ENCODE assay signal across 15 mouse cellular contexts in the genomic region with DNA sequence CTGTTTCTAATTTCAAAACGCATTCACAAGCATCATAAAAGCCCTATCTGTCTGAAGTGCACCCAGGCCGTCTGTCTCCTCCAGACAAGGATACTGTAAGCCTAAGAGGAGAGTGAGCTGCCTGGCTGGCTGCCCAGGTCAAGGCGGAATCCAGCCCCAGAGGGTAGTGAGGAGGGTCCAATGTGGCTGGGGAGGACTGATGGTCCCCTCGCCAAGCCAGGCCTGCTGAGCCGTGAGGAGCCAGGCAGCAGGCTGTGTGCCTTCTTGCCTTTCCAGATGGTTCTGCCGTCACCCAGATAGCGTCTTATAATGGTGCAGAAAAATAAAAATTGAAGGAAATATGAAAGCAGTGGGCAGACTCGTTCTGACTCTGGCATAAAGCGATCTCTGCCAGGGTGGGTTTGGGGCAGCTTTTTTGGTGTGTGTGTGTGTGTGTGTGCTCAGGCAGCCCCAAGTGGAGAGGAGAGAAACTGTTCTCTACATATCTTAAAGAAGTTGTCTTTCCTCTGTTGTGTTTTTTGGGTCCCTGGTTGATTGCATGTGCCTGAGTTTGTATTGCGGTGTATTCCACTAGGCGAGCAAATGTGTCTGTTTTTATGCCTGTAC.
DNase-seq lines count a peak whose midpoint lies in the region; ATAC-seq and TF ChIP-seq lines count a peak whose summit lies in the region.
"Had no signal": no experiment of that assay in that cellular context is flagged by ENCODE, and none has a peak within 500 bp of the region (broad histone marks: within the 10 kb centered on the region; RNA-seq: fewer than 3 reads in every experiment).

No protein-coding gene starts in this region.

- peak; percentile 26 for TF ChIP-seq CTCF in left cerebral cortex, adult 2 months (IDR thresholded peaks at IDR 0.05)

- no peaks in the 10 kb centered on the region for H3K27me3 ChIP-seq in forebrain, embryonic 14.5 days (replicated peaks; ENCODE audit: control insufficient read depth, insufficient read depth, low read length)
- H3K27me3 ChIP-seq in midbrain, embryonic 13.5 days: no peaks in the 10 kb centered on the region
- H3K27me3 ChIP-seq: embryonic facial prominence, embryonic 12.5 days; heart, embryonic 13.5 days; limb, embryonic 15.5 days had no signal

- H3K9me3 ChIP-seq in forebrain, embryonic 14.5 days (replicated peaks; ENCODE audit: control insufficient read depth, low read length): no peaks in the 10 kb centered on the region
- no peaks in the 10 kb centered on the region for H3K9me3 ChIP-seq in midbrain, embryonic 13.5 days
- H3K9me3 ChIP-seq: embryonic facial prominence, embryonic 12.5 days; heart, embryonic 13.5 days; limb, embryonic 15.5 days had no signal

- ATAC-seq in forebrain, embryonic 14.5 days: peak; percentile 46; the same call in 1 of the 2 replicates
- ATAC-seq in midbrain, embryonic 13.5 days: no peak
- ATAC-seq: Patski had no signal

- no peak overlapping the region for H3K4me2 ChIP-seq in forebrain, embryonic 14.5 days (ENCODE audit: low read length)
- H3K4me2 ChIP-seq in midbrain, embryonic 13.5 days (replicated peaks): no peak overlapping the region
- H3K4me2 ChIP-seq: embryonic facial prominence, embryonic 12.5 days; heart, embryonic 13.5 days; limb, embryonic 15.5 days; lung, embryonic 14.5 days had no signal

- intact Hi-C loops in left cerebral cortex, adult 2 months (cut with DNase I): no loop called here

- H3K4me1 ChIP-seq in forebrain, embryonic 14.5 days (ENCODE audit: control insufficient read depth, insufficient read depth, low read length): peaks cover 9% of the 10 kb centered on the region
- peaks cover 10% of the 10 kb centered on the region; the same call in 1 of the 2 replicates for H3K4me1 ChIP-seq in midbrain, embryonic 13.5 days (replicated peaks)
- H3K4me1 ChIP-seq: embryonic facial prominence, embryonic 12.5 days; heart, embryonic 13.5 days; limb, embryonic 15.5 days had no signal

- peak; percentile 11 to 37 for DNase-seq in cerebellum, postnatal 25 days
- no peak for DNase-seq in cerebellum, adult 11-12 months
- peak in 1 of 2 experiments; percentile 16 for DNase-seq in left cerebral cortex, adult 2 months (ENCODE audit: extremely low spot score in 1 of 2, low spot score in 2 of 2)
- no peak for DNase-seq in left cerebral cortex, adult 9 months (ENCODE audit: low spot score in 2 of 2)
- peak; percentile 60 for DNase-seq in forebrain, embryonic 14.5 days (ENCODE audit: low spot score)
- no peak for DNase-seq in urinary bladder, postnatal 25 days (ENCODE audit: low spot score)
- no peak for DNase-seq in natural killer cell, adult 2 months (ENCODE audit: low spot score in 2 of 2)
- DNase-seq: gastrocnemius, postnatal 36 days; layer of hippocampus, adult 9-11 months; lung, embryonic 14.5 days had no signal

- no peak overlapping the region for H3K4me3 ChIP-seq in left cerebral cortex, adult 2 months
- H3K4me3 ChIP-seq in forebrain, embryonic 14.5 days (ENCODE audit: low read depth, low read length): no peak overlapping the region
- no peak overlapping the region for H3K4me3 ChIP-seq in midbrain, embryonic 13.5 days (replicated peaks)
- H3K4me3 ChIP-seq: embryonic facial prominence, embryonic 12.5 days; heart, embryonic 13.5 days; limb, embryonic 15.5 days had no signal

- peak overlapping the region; percentile 6; the same call in 1 of the 2 replicates for H3K9ac ChIP-seq in forebrain, embryonic 14.5 days (ENCODE audit: low read length)
- no peak overlapping the region for H3K9ac ChIP-seq in midbrain, embryonic 13.5 days (replicated peaks)
- H3K9ac ChIP-seq: embryonic facial prominence, embryonic 12.5 days; heart, embryonic 13.5 days; limb, embryonic 15.5 days; lung, embryonic 14.5 days had no signal

- H3K36me3 ChIP-seq in forebrain, embryonic 14.5 days (ENCODE audit: control insufficient read depth, insufficient read depth, low read length): no peaks in the 10 kb centered on the region
- no peaks in the 10 kb centered on the region for H3K36me3 ChIP-seq in midbrain, embryonic 13.5 days
- H3K36me3 ChIP-seq: embryonic facial prominence, embryonic 12.5 days; heart, embryonic 13.5 days; limb, embryonic 15.5 days had no signal

- WGBS in forebrain, embryonic 14.5 days: 65% methylated on average over 11 of the region's 11 CpGs
- 75% methylated on average over 11 of the region's 11 CpGs for WGBS in midbrain, embryonic 13.5 days

- no peak overlapping the region for H3K27ac ChIP-seq in left cerebral cortex, adult 2 months
- peak overlapping the region; percentile 91 for H3K27ac ChIP-seq in forebrain, embryonic 14.5 days (ENCODE audit: low read depth, low read length)
- H3K27ac ChIP-seq in midbrain, embryonic 13.5 days: peak overlapping the region; percentile 62; the same call in 1 of the 2 replicates
- H3K27ac ChIP-seq: embryonic facial prominence, embryonic 12.5 days; heart, embryonic 13.5 days; limb, embryonic 15.5 days had no signal

Comparison
In these comparisons a context has a peak if more than half of its experiments do, and no peak if none do; other contexts are left out.
1. DNase-seq: peak in cerebellum, postnatal 25 days (2 of 2) and forebrain, embryonic 14.5 days (single experiment); none in cerebellum, adult 11-12 months (single experiment), left cerebral cortex, adult 9 months (0 of 2), urinary bladder, postnatal 25 days (single experiment) and natural killer cell, adult 2 months (0 of 2).